ENCODE assay signal across 16 mouse cellular contexts in the genomic region with DNA sequence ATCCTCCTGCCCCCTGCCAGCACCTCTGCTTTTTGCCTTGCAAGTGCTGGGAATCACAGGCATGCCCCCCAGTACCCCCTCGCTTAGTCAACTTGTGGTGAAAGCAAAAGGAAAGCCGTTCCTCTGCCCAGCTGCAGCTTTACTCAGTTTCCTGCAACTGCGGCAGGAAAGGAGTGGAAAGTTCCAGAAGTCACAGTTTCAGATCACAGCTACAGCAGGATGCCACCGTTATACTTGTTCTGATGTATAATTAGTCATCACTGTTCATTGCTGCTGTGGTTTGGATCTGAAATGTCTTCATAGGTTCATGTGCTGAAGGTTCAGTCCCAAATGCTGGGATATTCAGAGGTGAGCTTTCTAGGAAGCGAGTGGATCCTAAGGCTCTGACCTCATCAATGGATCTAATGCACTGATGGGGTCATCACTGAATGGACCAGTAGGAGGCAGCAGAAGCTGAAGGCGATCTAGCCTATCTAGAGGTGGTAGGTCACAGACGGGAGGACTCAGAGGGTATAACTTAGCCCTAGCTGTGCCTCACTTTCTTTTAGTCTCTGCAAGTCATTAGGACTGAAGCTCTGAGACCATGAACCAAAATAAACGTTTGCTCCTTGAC. TPM values are rescaled to one million over a fixed set of nuclear protein-coding genes. Genes with fewer than 3 reads are reported as not detected.
A peak's percentile ranks its signal among the peaks of the same experiment; 100 is the strongest.
DNase-seq lines count a peak whose midpoint lies in the region; ATAC-seq and TF ChIP-seq lines count a peak whose summit lies in the region.
"Had no signal": no experiment of that assay in that cellular context is flagged by ENCODE, and none has a peak within 500 bp of the region (broad histone marks: within the 10 kb centered on the region; RNA-seq: fewer than 3 reads in every experiment).

No protein-coding gene starts in this region.

- no peaks in the 10 kb centered on the region for H3K36me3 ChIP-seq in liver, embryonic 14.5 days (replicated peaks; ENCODE audit: control insufficient read depth, insufficient read depth, low read depth)
- peaks cover 0 to 22% of the 10 kb centered on the region in 2 experiments for H3K36me3 ChIP-seq in CH12.LX (replicated peaks in 1 of 2; ENCODE audit: control insufficient read depth in 1 of 2, insufficient read depth in 1 of 2, low read length in 1 of 2)

- DNase-seq in embryo, embryonic 11 days = peak; percentile 17
- DNase-seq in embryo, embryonic 10 days (ENCODE audit: low spot score) = no peak
- no peak for DNase-seq in liver, embryonic 14.5 days (ENCODE audit: low read depth in 3 of 3, low spot score in 3 of 3)
- DNase-seq in liver = no peak
- DNase-seq in CH12.LX (ENCODE audit: extremely low read depth) = peak; percentile 37
- peak; percentile 36 for DNase-seq in induced T-regulatory cell, adult 2 months (ENCODE audit: low read depth)
- DNase-seq in adrenal gland, postnatal 36 days = no peak
- DNase-seq in left cerebral cortex, postnatal 25 days (ENCODE audit: low spot score in 2 of 2) = no peak
- DNase-seq: gastrocnemius, postnatal 36 days; kidney, postnatal 25 days; lung, postnatal 14 days; right cerebral cortex, postnatal 14 days had no signal

- peak; percentile 53 for TF ChIP-seq RAD21 in CH12.LX (IDR thresholded peaks at IDR 0.05; ENCODE audit: low read depth, low read length)

- intact Hi-C loops in left cerebral cortex, postnatal 25 days (cut with DNase I) = loop anchor here (10.0 kb wide), 1 partner anchor 375 kb away; no protein-coding TSS in a partner anchor

- TF ChIP-seq CTCF in liver, embryonic 14.5 days (IDR thresholded peaks at IDR 0.05; ENCODE audit: low read depth) = peak; percentile 33; the same call in 1 of the 2 replicates
- peak; percentile 33 to 71; a peak in 3 of 4 replicates for TF ChIP-seq CTCF in CH12.LX (conservative IDR thresholded peaks at IDR 0.05 in 1 of 2, IDR thresholded peaks at IDR 0.05 in 1 of 2; ENCODE audit: low read depth in 2 of 2, low read length in 2 of 2)

- no peak for TF ChIP-seq POLR2A in CH12.LX (IDR thresholded peaks at IDR 0.05; ENCODE audit: low read depth, low read length)

- no peak overlapping the region for H3K27ac ChIP-seq in liver, embryonic 14.5 days
- no peak overlapping the region for H3K27ac ChIP-seq in CH12.LX (ENCODE audit: insufficient read depth, low read depth)
- H3K27ac ChIP-seq: embryonic facial prominence, embryonic 10.5 days; forebrain, embryonic 13.5 days; hindbrain, embryonic 10.5 days had no signal

- H3K4me1 ChIP-seq in liver, embryonic 14.5 days (replicated peaks; ENCODE audit: control insufficient read depth in 2 of 2, insufficient read depth in 2 of 2, low read length in 1 of 2) = no peaks in the 10 kb centered on the region
- peaks cover 3 to 17% of the 10 kb centered on the region in 2 experiments; a peak in 3 of 4 replicates for H3K4me1 ChIP-seq in CH12.LX (ENCODE audit: control insufficient read depth in 1 of 2, insufficient read depth in 2 of 2)
- H3K4me1 ChIP-seq: hindbrain, embryonic 10.5 days had no signal

- H3K4me2 ChIP-seq in liver, embryonic 14.5 days (ENCODE audit: low read depth) = no peak overlapping the region
- 0 out of 2 replicates have a peak overlapping the region, but pooled peaks have one; percentile 22 for H3K4me2 ChIP-seq in CH12.LX (ENCODE audit: insufficient read depth, low read depth, poor library complexity, severe bottlenecking)
- H3K4me2 ChIP-seq: forebrain, embryonic 13.5 days had no signal

- dilution Hi-C loops in CH12.LX (cut with MboI; ENCODE audit: extremely low pct_ligation_motif_present, extremely low pct_unique_long_range_greater_than_20kb, low sequenced_read_pairs) = no loop called here

- H3K27me3 ChIP-seq in liver, embryonic 14.5 days (ENCODE audit: control insufficient read depth, insufficient read depth, low read length) = no peaks in the 10 kb centered on the region
- H3K27me3 ChIP-seq in CH12.LX (replicated peaks) = no peaks in the 10 kb centered on the region
- H3K27me3 ChIP-seq: forebrain, embryonic 13.5 days had no signal

- H3K79me2 ChIP-seq in CH12.LX (replicated peaks; ENCODE audit: control insufficient read depth, extremely low read depth, insufficient read depth, poor library complexity, severe bottlenecking) = no peaks in the 10 kb centered on the region

- no peak for TF ChIP-seq EP300 in liver, embryonic 14.5 days (IDR thresholded peaks at IDR 0.05; ENCODE audit: low read depth)
- TF ChIP-seq EP300 in CH12.LX (IDR thresholded peaks at IDR 0.05; ENCODE audit: low read length) = peak; percentile 61; the same call in 1 of the 2 replicates

- H3K9me3 ChIP-seq in liver, embryonic 14.5 days (ENCODE audit: control insufficient read depth, low read length) = no peaks in the 10 kb centered on the region
- H3K9me3 ChIP-seq in CH12.LX (replicated peaks; ENCODE audit: low read length) = no peaks in the 10 kb centered on the region
- H3K9me3 ChIP-seq: embryonic facial prominence, embryonic 10.5 days; forebrain, embryonic 13.5 days; hindbrain, embryonic 10.5 days had no signal

- no peak overlapping the region for H3K4me3 ChIP-seq in liver, embryonic 14.5 days (ENCODE audit: insufficient read depth in 1 of 2, low read depth in 2 of 2, low read length in 2 of 2)
- H3K4me3 ChIP-seq in CH12.LX (replicated peaks in 1 of 3; ENCODE audit: low read depth in 2 of 3, low read length in 2 of 3, poor library complexity in 1 of 3) = no peak overlapping the region
- H3K4me3 ChIP-seq: embryonic facial prominence, embryonic 10.5 days; forebrain, embryonic 13.5 days; hindbrain, embryonic 10.5 days had no signal

- ATAC-seq in liver, embryonic 14.5 days (ENCODE audit: insufficient read depth) = no peak
- ATAC-seq: activated CD4-positive, CD25-positive, alpha-beta regulatory T cell, adult 4 months; forebrain, embryonic 13.5 days had no signal

- no peak overlapping the region for H3K9ac ChIP-seq in liver, embryonic 14.5 days (replicated peaks)
- no peak overlapping the region for H3K9ac ChIP-seq in CH12.LX (ENCODE audit: insufficient read depth, low read depth)
- H3K9ac ChIP-seq: forebrain, embryonic 13.5 days had no signal

- in situ Hi-C loops in CH12.LX (cut with MboI; ENCODE audit: low pct_ligation_motif_present, low pct_unique_long_range_greater_than_20kb, low sequenced_read_pairs) = loop anchor here (5.0 to 25.0 kb wide), 2 partner anchors 143 to 368 kb away; no protein-coding TSS in a partner anchor

- 56% methylated on average over 8 of the region's 8 CpGs for WGBS in liver, embryonic 14.5 days (ENCODE audit: insufficient replicate concordance)

TF ChIP-seq in CH12.LX, 34 proteins besides CTCF, POLR2A, EP300 and RAD21:
- TF ChIP-seq SIN3A (IDR thresholded peaks at IDR 0.05; ENCODE audit: low read length) = no peak
- TF ChIP-seq ELF1 (IDR thresholded peaks at IDR 0.05; ENCODE audit: low read depth, low read length) = no peak
- TF ChIP-seq BHLHE40 (IDR thresholded peaks at IDR 0.05; ENCODE audit: low read depth, low read length) = no peak
- no peak for TF ChIP-seq MEF2A (IDR thresholded peaks at IDR 0.05; ENCODE audit: borderline replicate concordance, low read depth, low read length)
- no peak for TF ChIP-seq JUND (conservative IDR thresholded peaks at IDR 0.05; ENCODE audit: low read depth, low read length)
- no peak for TF ChIP-seq USF1 (IDR thresholded peaks at IDR 0.05; ENCODE audit: low read depth, low read length)
- TF ChIP-seq MAZ (IDR thresholded peaks at IDR 0.05; ENCODE audit: low read depth, low read length) = no peak
- no peak for TF ChIP-seq KAT2A (IDR thresholded peaks at IDR 0.05; ENCODE audit: insufficient replicate concordance, low read length)
- peak; percentile 47; the same call in 1 of the 2 replicates for TF ChIP-seq ETS1 (conservative IDR thresholded peaks at IDR 0.05; ENCODE audit: low read depth, low read length)
- no peak for TF ChIP-seq HCFC1 (IDR thresholded peaks at IDR 0.05; ENCODE audit: low read depth, low read length)
- no peak for TF ChIP-seq UBTF (IDR thresholded peaks at IDR 0.05; ENCODE audit: low read depth, low read length)
- peak; percentile 33; the same call in 1 of the 2 replicates for TF ChIP-seq CHD2 (IDR thresholded peaks at IDR 0.05; ENCODE audit: low read length)
- no peak for TF ChIP-seq ZKSCAN1 (IDR thresholded peaks at IDR 0.05; ENCODE audit: borderline replicate concordance, low read depth, low read length)
- TF ChIP-seq TCF12 (IDR thresholded peaks at IDR 0.05; ENCODE audit: low read depth, low read length) = 0 out of 2 replicates have a peak, but pooled peaks have one; percentile 10
- no peak for TF ChIP-seq NRF1 (IDR thresholded peaks at IDR 0.05; ENCODE audit: low read depth, low read length)
- TF ChIP-seq MAX (IDR thresholded peaks at IDR 0.05; ENCODE audit: low read length) = no peak
- TF ChIP-seq GABPA (IDR thresholded peaks at IDR 0.05; ENCODE audit: insufficient replicate concordance, low read depth, low read length) = no peak
- no peak for TF ChIP-seq RCOR1 (conservative IDR thresholded peaks at IDR 0.05; ENCODE audit: low read depth, low read length)
- peak; percentile 54 for TF ChIP-seq SMC3 (IDR thresholded peaks at IDR 0.05; ENCODE audit: low read depth, low read length)
- 0 out of 2 replicates have a peak, but pooled peaks have one; percentile 35 for TF ChIP-seq IRF4 (IDR thresholded peaks at IDR 0.05; ENCODE audit: low read depth, low read length)
- no peak for TF ChIP-seq PAX5 (IDR thresholded peaks at IDR 0.05; ENCODE audit: low read length)
- no peak for TF ChIP-seq MYC (IDR thresholded peaks at IDR 0.05; ENCODE audit: low read depth, low read length)
- no peak for TF ChIP-seq ZNF384 (IDR thresholded peaks at IDR 0.05; ENCODE audit: low read depth, low read length)

RNA-seq across cellular contexts. Expression of a gene that starts 4.4 kb away (rescaled TPM):
- 0.17 TPM in 1 of 2 replicates, not detected in the other for polyA plus RNA-seq in liver, embryonic 14.5 days (2012; rRNA removed)
- 0.37 TPM in 1 of 2 replicates, not detected in the other for polyA plus RNA-seq in liver, embryonic 14.5 days (2014; fragmentation: Nextera tagmentation; extraction: Ambion mirVana)
- total RNA-seq in CH12.LX (2012; rRNA removed) (0.17 and 0.21 TPM in 2 replicates), CH12.LX (2014; rRNA removed) (0.31 and 0.41 TPM in 2 replicates)
- 0.34 and 0.71 TPM in 2 replicates for polyA plus RNA-seq in CH12.LX (2012; ENCODE audit: insufficient read length, low read depth)
- under 1 TPM in 1 of 2 experiments, not detected in 1; 0.50 TPM for total RNA-seq in adrenal gland, postnatal 36 days (2021)
- not detected for total RNA-seq in left cerebral cortex, postnatal 25 days (2021)
- total RNA-seq: gastrocnemius, postnatal 36 days had no signal
- polyA plus RNA-seq: activated CD4-positive, CD25-positive, alpha-beta regulatory T cell, adult 4 months had no signal

RNA-seq across cellular contexts. Expression of a gene that starts 13.9 kb away (rescaled TPM):
- polyA plus RNA-seq in liver, embryonic 14.5 days (2012; rRNA removed) = 2.1 and 6.2 TPM in 2 replicates
- polyA plus RNA-seq in liver, embryonic 14.5 days (2014; fragmentation: Nextera tagmentation; extraction: Ambion mirVana) = 6.2 and 8.5 TPM in 2 replicates
- total RNA-seq in CH12.LX (2012; rRNA removed) (13.4 and 14.2 TPM in 2 replicates), CH12.LX (2014; rRNA removed) (23.1 and 24.4 TPM in 2 replicates)
- polyA plus RNA-seq in CH12.LX (2012; ENCODE audit: insufficient read length, low read depth) = 19.0 and 24.0 TPM in 2 replicates
- 10 to 100 TPM; 13.1 to 16.0 TPM for total RNA-seq in adrenal gland, postnatal 36 days (2021)
- total RNA-seq in left cerebral cortex, postnatal 25 days (2021) = 1 to 10 TPM; 1.3 TPM

Comparison
In these comparisons a context has a peak if more than half of its experiments do, and no peak if none do; other contexts are left out.
1. DNase-seq: peak in embryo, embryonic 11 days (single experiment), CH12.LX (single experiment) and induced T-regulatory cell, adult 2 months (single experiment); none in embryo, embryonic 10 days (single experiment), liver, embryonic 14.5 days (0 of 3), liver (single experiment), adrenal gland, postnatal 36 days (0 of 2) and left cerebral cortex, postnatal 25 days (0 of 2).
2. RNA of a gene that starts 13.9 kb away (total RNA-seq): 13.4 to 24.4 TPM in CH12.LX and 13.1 to 16.0 TPM in adrenal gland, postnatal 36 days; 1.3 TPM in left cerebral cortex, postnatal 25 days; every median in the first group is over 4 times any median in the second.